Mouse (Mus musculus): ENCODE measurements around the gene Myo1d.

The Myo1d gene

DNA sequence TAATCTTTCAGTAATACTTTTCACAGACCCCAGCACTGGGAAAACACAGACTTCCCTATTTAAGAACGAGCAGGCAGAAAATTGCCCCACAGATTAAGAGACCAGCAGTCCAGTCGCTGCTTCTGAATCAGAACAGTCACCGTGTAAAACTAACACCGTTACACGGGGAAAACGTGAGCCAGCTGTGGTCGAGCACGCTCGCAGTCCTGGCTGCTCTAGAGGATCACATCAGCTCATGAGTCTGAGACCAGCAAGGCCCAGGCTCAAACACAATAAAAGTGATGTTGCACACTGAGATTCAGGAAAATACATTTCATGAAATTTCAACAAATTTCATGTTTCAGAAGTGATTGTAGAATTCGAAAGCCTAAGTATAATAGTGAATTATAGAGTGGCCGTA, 194.6 kb downstream of the Myo1d start:
- in situ Hi-C loops (cut with MboI; ENCODE audit: low pct_unique_long_range_greater_than_20kb in 1 of 2, low sequenced_read_pairs in 2 of 2, unreplicated experiment in 1 of 2) = no loop called here

DNA sequence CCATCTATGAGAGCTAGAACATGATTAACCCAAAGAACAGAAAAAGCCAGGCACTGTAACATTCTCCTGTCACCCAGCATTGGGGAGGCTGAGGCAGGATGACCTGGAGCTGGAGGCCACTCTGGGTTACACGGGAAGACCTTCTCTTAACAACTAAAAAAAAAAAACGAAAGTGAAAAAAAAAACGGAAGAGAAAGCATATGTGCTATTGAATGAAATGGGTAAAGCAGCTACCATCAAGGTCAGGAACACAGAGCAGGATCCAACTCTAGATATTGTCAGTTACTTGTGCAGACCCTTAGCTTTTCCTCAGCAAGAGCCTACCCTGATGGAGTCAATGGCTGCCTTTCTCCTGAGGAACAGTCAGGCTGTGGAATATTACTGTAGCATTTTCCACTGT, 199.3 kb downstream of the Myo1d start:
- in situ Hi-C loops (cut with MboI; ENCODE audit: low pct_unique_long_range_greater_than_20kb in 1 of 2, low sequenced_read_pairs in 2 of 2, unreplicated experiment in 1 of 2) = no loop called here

DNA sequence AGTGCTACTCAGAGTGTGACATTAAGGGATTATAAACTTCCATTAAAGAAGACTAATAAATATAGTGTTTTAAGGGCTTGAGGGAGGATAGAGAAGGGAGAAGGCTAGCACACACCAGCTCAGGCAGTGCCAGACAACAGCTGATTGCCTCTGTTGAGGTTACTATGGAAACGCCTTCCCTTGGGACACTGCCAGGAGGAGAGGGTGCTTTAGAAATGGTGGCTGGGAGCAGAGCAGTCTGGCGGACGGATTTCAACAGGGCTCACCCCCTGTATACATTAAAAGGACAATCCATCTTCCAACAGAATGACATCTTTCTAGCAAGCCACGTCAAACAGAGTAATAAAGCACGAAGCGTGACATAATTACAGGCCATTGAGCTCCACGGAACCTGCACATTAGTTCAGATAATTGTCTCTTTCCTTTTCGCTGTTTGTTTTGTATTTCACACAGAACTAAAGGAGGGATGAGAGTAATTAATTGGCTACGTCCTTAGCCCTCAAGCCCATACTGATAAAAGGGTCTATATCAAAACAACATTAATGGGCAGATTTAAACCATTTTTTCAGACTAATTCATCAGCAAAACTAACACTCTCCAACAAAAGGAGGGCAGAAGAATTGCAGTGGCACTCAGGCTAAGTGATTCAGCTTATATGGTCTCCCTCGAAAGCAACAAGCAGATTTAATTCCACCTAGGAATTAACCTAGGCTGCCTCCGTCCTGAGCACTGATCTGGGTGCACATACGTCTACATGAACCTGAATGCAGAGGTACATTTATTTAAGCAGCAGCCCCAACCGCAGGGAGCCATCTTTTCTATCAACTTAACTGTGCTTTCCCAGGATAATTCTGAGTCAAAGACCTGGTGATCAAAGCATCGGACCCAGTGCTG, 201.8 kb downstream of the Myo1d start:
- in situ Hi-C loops (cut with MboI; ENCODE audit: low pct_unique_long_range_greater_than_20kb in 1 of 2, low sequenced_read_pairs in 2 of 2, unreplicated experiment in 1 of 2) = no loop called here

DNA sequence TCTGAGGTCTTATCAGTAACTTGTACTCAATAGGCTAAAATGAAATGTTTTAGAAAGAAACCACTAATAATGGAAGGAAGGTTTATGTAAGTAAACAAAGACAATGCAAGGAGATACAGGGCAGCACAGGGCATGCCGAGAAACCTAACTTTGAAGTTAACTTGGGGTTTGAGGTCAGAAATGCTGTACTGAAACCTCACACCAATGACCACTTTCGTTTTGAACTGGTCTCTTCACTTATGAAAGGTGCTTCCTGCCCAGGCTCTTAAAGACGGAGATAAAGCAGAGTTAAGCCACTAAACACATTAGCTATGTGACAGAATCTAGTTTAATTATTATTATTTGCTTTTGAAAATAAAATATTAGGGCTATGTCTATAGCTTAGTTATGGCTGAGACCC, 204.0 kb downstream of the Myo1d start:
- in situ Hi-C loops (cut with MboI; ENCODE audit: low pct_unique_long_range_greater_than_20kb in 1 of 2, low sequenced_read_pairs in 2 of 2, unreplicated experiment in 1 of 2) = no loop called here

DNA sequence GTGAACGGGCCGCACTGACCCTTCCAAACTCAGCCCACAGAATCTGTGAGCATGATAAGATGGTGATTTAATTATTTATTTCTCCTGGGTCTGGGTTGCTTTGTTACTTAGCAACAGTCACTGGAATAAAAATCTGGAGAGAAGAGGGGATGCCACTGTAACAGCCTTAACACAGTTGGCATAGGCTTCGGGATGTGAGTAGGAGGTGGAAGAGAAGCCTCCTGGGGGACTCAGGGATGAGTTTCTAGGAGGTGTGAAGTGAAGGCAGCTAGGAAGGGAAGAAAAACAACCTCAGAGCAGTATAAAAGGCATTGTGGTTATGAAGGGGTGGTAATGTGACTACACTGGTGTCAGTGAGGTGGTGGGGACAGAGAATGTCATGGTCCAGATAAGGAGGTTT, 213.5 kb downstream of the Myo1d start:
- in situ Hi-C loops (cut with MboI; ENCODE audit: low pct_unique_long_range_greater_than_20kb in 1 of 2, low sequenced_read_pairs in 2 of 2, unreplicated experiment in 1 of 2) = no loop called here

DNA sequence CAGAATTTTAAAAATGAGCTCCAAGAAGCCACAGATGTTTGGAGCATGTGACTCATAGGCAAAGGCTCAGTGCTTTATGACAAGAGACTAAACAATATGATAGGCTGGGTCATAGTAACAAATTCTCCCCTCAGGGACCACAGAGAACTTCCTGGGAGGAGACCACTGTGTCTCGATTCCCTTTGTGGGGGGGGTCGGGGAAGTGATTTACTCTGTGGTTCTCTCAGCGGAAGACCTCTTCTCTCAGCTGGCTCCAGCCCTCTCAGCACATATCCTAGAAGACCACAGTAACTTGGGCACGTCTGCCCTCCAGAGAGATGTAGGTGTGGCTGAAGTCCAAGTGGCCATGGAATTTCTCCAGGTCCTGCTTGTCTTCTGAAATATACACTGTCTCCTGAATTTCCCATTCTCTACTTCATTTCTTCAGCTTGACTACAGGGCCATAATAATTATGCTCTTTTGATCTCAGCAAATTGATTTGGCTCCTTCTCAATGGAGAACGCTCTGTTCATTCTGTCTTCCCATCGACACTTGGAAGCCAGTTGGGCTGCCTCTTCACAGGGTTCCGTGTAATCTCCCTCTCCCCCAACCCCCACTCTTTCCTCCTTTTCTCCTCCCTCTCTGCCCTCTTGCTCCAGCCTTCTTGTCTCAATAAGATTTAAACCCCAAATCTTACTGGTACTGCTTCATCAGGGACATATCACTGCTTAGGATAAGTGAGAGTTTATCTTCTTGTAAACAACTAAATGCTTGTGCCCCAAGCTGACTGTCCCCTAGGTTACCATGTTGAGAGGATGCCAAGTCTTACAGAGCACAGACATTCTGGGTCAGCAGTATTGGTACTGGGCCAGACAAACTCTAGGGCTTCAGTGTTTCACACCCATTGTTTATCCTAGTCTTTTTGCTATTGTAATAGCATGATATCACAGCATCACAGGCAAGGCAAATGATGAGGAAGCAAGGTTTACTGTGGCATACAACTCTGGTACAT, 214.6 kb downstream of the Myo1d start:
- in situ Hi-C loops (cut with MboI; ENCODE audit: low pct_unique_long_range_greater_than_20kb in 1 of 2, low sequenced_read_pairs in 2 of 2, unreplicated experiment in 1 of 2) = no loop called here

DNA sequence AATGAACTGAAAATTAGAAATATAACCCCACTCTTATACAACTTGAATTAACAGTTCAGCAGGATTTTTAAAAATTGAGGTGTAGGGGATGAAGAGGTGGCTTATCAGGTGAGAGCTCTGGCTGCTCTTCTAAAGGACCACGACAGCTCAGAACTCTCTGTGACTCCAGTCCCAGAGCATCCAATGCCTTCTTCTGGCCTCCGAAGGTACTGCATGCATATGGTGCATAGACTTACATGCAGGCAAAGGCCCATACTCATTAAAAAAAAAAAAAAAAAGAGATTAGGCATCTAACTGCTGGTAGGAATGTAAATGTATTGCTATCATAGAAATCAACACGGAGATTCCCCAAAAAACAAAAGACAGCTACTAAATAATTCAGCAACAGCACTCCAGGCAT, 217.3 kb downstream of the Myo1d start:
- in situ Hi-C loops (cut with MboI; ENCODE audit: low pct_unique_long_range_greater_than_20kb in 1 of 2, low sequenced_read_pairs in 2 of 2, unreplicated experiment in 1 of 2) = no loop called here

DNA sequence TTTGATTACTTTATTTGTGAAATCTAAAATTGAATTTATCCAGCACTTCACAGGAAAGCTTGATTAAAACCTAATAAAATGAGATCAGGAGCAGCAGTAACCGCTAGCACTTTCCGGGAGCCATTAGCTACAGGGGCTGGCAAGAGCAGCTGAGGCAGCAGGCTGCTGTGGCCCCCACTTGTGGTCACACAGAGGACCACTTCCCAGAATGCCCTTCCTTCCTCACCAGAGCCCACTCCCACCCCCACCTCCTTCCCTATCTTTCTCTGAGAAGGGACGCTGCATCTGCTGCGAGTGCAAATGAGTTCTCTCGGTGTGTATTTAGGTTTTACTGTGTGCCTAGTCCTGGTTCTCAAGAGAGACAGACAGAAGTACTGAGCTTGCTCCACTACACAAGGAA, 219.1 kb downstream of the Myo1d start:
- in situ Hi-C loops (cut with MboI; ENCODE audit: low pct_unique_long_range_greater_than_20kb in 1 of 2, low sequenced_read_pairs in 2 of 2, unreplicated experiment in 1 of 2) = no loop called here

DNA sequence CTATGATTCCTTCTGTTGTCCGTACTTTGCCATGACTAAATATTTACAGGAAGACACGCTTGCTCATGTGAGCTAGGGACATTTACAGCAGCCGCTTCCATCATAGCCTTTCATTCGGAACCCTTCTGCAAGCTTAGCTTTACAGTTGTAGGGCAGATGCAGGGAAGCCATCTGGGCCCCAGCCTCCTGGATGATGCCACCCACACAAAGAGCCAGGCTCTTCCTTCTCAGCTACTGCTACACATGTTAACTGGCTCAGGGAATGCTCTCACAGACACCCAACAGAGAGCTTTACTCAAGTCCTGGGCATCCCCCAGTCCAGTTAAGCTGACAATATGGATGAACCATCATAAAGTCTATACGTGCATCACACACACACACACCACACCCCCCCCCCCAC, 224.4 kb downstream of the Myo1d start:
- in situ Hi-C loops (cut with MboI; ENCODE audit: low pct_unique_long_range_greater_than_20kb in 1 of 2, low sequenced_read_pairs in 2 of 2, unreplicated experiment in 1 of 2) = no loop called here

DNA sequence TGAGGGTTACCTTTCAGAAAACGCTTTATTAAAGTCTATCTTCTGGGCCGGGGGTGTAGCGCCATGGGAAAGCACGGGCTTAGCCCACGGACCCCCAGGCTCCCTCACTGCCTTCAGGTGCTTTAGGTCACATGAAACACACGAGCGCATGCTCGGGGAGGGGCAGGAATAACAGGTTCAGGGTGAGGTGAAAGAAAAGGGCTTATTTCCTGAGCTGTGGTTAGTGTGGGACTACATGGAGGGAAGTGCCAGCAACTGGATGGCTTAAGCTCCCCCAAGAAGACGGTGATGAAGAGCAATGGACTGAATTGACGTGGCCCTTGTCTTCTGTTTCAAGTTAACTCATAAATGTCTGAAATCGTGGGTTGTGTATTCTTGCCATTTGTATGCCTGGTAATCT, 226.8 kb downstream of the Myo1d start:
- in situ Hi-C loops (cut with MboI; ENCODE audit: low pct_unique_long_range_greater_than_20kb in 1 of 2, low sequenced_read_pairs in 2 of 2, unreplicated experiment in 1 of 2) = no loop called here

DNA sequence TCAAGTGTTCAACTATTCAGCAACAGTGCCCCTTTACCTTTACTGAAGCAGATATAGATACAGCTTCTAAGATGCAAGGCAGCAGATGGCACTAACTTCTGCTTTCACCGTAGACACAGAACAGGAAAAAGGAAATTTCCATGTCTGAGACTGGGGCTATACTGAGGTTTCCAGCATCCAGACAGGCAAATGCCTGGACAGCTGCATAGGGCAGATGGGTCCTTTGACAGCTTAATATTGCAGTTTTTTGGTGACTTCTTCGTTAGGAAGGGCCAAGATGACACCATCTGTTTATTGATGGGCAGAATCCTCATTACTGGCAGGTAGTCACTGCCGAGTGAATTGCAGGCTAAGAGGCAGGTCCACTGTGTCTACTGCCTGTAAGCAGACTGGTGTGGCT, 228.2 kb downstream of the Myo1d start:
- in situ Hi-C loops (cut with MboI; ENCODE audit: low pct_unique_long_range_greater_than_20kb in 1 of 2, low sequenced_read_pairs in 2 of 2, unreplicated experiment in 1 of 2) = no loop called here

DNA sequence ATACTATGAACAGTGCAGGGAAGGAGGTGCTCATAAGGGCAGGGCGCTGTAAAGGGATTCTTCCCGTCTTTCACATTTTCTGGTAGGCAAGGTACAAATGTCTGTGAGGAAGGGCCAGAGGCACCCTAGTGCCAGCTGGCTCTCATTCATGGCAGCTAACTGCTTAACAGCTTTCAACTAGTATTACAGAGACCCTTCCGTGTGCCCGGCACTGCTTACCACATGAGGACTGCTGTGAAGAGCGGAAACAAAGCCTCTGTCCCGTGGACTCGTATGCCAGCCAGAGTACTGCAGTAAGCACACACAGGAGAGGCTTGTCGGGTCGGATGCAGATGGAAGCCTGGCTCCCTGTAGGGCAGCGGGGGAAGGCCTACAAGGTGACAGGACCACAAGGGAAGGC, 229.6 kb downstream of the Myo1d start:
- in situ Hi-C loops (cut with MboI; ENCODE audit: low pct_unique_long_range_greater_than_20kb in 1 of 2, low sequenced_read_pairs in 2 of 2, unreplicated experiment in 1 of 2) = no loop called here

DNA sequence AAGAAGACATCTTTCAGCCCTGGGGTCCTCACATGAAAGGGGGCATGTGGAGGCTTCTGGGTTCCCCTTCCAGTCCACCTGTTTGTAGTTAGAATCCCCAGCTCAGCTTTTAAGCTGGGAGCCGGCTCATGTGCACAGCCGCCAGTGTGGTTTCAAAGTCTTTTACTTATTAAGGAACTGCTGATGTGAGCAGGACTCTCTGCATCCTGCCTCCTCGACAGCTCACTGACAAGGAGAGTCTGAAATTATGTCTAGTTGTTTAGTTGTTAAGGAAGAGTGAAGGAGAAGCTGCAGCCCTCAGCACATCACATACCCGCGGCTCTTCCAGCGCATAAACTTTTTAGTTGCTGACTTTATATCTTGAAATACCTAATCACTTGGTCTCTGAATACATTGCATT, 230.0 kb downstream of the Myo1d start:
- in situ Hi-C loops (cut with MboI; ENCODE audit: low pct_unique_long_range_greater_than_20kb in 1 of 2, low sequenced_read_pairs in 2 of 2, unreplicated experiment in 1 of 2) = no loop called here

DNA sequence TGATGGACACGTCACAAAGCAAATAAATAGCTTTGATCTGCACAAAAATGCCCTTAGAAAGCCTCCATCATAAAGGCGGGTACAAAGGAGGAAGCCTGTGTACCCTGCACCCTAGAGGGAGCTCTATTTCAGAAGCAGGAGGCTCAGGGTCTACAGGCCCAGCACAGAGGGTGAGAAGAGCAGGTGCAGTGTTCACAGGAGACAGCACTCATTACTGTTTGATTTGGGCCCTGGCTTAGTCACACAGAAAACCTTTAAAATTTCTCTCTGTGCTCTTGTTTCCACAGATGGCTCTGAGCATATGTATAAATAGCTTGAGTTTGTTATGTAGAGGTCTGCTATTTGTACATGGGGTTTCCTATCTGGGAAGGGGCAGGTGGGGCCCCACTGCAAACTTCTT, 233.6 kb downstream of the Myo1d start:
- in situ Hi-C loops (cut with MboI; ENCODE audit: low pct_unique_long_range_greater_than_20kb in 1 of 2, low sequenced_read_pairs in 2 of 2, unreplicated experiment in 1 of 2) = no loop called here

DNA sequence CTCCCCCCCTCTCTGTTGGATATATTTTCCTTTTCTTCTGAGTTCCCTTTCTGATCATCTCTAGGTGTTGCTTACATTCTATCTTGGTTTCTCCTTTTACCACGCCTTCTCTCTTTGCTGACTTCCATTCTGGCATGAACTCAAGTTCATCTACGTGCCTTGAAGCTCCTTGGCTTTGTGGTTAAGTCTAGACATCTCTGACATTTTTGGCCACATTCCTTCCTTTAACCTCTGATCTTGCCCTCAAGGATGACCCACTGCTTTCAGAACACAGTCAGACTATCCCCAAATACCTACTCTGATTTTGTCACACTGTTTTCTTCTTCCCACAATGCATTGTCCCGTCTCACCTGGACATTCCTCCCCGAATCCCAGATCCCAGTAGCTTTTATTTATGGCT, 240.8 kb downstream of the Myo1d start:
- in situ Hi-C loops (cut with MboI; ENCODE audit: low pct_unique_long_range_greater_than_20kb in 1 of 2, low sequenced_read_pairs in 2 of 2, unreplicated experiment in 1 of 2) = no loop called here

DNA sequence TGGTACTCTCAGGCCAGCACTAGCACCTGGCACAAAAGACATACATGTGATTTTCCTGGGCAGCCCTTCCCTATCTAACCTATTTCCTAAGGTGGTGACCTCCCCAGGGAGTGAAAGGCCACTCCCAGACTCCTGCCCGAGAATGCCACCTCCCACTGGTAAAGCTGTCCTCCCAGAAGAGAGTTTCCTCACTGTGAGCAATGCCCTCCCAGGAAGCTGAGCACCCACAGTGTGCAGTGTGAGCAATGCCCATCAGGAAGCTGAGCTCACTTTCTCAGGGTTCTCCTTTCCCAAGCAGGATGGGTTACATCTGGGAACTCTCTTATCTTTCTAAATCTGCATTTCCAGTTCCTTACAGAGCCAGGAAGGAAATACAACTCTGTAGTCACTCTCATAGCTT, 246.9 kb downstream of the Myo1d start:
- in situ Hi-C loops (cut with MboI; ENCODE audit: low pct_unique_long_range_greater_than_20kb in 1 of 2, low sequenced_read_pairs in 2 of 2, unreplicated experiment in 1 of 2) = no loop called here

DNA sequence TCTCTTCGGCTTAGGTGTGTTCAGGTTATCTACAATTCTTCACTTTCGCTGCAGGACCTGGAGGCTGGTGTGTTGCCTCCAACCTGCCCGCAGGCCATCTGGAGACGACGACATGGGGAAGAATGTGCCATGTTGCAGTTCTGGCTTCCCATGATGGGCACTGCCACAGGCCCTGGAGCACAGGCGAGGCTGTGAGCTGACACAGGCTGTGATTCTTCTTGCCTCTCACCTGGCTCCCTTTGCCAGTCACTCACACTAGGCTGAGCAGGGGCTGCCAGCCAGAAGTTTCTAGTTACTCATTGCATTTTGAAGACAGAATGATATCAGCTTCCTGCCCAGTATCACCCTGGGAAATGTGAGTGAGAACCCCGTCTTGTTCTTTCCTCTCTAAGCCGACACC, 250.7 kb downstream of the Myo1d start:
- in situ Hi-C loops (cut with MboI; ENCODE audit: low pct_unique_long_range_greater_than_20kb in 1 of 2, low sequenced_read_pairs in 2 of 2, unreplicated experiment in 1 of 2) = no loop called here

DNA sequence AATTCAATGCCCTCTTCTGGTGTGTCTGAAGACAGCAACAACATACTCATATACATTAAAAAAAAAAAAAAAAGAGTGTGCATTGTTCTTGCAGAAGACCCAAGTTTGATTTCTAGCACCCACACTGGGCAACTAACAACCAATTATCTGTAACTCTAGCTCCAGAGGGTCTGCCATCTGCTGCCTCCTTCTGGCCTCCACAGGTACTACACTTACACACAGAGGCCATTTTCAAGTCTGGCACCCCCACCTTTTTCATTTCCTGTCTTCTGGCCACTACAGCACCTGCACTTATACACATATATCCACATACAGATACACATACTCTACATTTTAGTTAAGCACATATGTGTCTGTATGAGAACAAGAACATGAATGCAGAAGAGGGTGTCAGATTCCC, 252.1 kb downstream of the Myo1d start:
- in situ Hi-C loops (cut with MboI; ENCODE audit: low pct_unique_long_range_greater_than_20kb in 1 of 2, low sequenced_read_pairs in 2 of 2, unreplicated experiment in 1 of 2) = no loop called here

DNA sequence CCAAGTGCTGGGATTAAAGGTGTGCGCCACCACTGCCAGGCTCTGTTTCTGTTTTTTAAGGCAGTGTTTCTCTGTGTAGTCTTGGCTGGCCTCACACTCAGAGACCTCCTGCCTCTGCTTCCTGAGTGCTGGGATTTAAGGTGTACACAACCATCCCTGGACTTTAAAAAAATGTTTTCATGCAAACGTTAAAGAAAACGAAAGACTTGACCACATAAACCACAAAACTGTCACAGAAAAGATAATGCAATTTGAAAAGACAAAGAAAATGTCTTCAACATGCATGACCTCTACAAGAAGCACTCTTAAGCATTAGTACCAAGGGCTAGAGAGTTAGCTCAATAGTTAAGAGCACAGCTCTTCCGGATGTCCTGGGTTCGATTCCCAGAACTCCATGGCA, 255.6 kb downstream of the Myo1d start:
- in situ Hi-C loops (cut with MboI; ENCODE audit: low pct_unique_long_range_greater_than_20kb in 1 of 2, low sequenced_read_pairs in 2 of 2, unreplicated experiment in 1 of 2) = no loop called here

DNA sequence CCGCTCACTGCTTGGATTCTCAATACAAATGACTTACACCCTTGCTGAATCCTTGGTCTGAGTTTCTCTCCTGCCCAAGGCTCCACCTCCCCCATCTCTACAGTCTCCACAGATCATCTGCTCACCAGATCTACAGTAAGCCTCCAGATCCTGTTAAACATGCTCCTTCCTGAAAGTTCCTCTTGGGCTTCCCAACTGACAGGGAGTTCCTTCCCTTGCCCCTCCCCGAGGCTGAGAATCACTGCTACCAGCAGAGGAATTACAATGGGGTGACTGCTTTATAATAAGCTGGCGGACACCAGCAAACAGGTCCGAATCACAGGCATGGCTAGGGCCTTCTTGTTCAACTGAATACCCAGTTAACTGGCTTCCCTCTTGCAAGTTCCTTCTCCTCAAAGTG, 256.4 kb downstream of the Myo1d start:
- in situ Hi-C loops (cut with MboI; ENCODE audit: low pct_unique_long_range_greater_than_20kb in 1 of 2, low sequenced_read_pairs in 2 of 2, unreplicated experiment in 1 of 2) = no loop called here
